Mouse (Mus musculus) heart, postnatal 4 days (tissue): ENCODE measurements around the gene Cbl. TPM values are rescaled to one million over a fixed set of nuclear protein-coding genes. Genes with fewer than 3 reads are reported as not detected.
"Not testable (repeated sequence)": the region's sequence is repeated elsewhere in the genome, so short reads cannot be mapped to it uniquely, and the experiment has no call there.

Experiments
- DNase-seq: peaks from one replicate; pipeline ENCODE4 v3.0.0; 2021
- total RNA-seq, 2 experiments: library from RNA; stranded (reverse); gene quantifications; 2 replicates each; pipeline ENCODE4 v1.2.3; 2021

Gene Cbl
- total RNA-seq, 2 experiments from 2014 or later: 28.5 to 28.8 TPM

DNA sequence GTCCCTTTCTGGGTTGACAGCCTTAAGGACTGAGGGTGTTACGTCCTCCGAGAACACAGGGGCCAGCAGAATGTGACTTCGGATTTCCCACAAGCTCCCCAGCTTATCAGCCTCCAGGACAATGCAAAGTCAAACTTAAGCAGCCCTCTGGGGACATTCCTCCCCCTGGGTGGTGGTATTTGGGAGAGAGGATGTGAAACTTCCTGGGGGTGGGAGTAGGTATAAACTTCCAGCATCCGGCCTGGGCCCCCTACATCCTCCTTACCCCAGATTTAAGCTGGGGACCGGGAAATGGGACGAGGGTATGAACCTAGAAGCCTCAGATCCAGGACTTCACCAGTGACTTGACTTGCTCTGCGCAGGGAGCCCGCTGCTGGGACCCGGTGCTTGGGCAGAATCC is 104.2 kb downstream of the Cbl start:
- peak; percentile 52 for DNase-seq

DNA sequence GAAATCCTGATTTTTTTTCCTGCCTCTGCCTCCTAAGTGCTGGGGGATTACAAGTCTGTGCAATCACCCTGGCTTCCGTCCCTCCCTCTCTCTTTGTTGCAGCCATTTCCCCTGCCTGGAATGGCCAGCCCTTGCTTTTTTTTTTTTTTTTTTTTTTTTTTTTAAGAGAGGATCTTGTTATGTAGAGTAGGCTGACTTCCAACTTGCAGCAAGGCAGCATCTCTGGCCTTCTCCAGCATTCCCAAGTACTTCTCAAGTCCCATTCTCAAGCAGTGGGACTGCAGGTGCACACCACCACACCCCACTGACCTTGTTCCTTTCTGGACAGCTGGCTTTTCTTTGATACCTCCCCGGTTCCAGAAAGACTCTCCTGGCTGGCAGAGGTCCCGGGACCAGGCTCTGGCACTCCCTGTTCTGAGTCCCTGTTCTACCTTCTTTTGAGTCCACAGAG is 106.5 kb downstream of the Cbl start:
- DNase-seq: no peak

DNA sequence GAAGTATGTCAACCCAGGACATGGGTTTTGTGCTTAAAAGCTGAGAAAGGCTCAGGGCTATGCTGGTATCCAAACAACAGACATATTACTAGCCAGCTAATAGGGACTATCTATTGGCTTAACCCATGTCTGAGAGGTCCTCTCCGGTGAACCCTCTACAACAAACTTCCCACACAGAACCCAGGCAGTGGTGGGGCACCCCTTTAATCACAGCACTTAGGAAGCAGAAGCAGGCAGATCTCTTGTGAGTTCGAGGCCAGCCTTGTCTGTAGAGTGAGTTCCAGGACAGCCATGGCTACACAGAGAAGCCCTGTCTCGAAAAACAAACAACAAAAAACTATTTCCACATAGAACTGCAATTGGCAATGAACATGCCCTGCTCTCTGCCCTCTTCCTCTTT is 107.1 kb downstream of the Cbl start:
- no peak for DNase-seq

DNA sequence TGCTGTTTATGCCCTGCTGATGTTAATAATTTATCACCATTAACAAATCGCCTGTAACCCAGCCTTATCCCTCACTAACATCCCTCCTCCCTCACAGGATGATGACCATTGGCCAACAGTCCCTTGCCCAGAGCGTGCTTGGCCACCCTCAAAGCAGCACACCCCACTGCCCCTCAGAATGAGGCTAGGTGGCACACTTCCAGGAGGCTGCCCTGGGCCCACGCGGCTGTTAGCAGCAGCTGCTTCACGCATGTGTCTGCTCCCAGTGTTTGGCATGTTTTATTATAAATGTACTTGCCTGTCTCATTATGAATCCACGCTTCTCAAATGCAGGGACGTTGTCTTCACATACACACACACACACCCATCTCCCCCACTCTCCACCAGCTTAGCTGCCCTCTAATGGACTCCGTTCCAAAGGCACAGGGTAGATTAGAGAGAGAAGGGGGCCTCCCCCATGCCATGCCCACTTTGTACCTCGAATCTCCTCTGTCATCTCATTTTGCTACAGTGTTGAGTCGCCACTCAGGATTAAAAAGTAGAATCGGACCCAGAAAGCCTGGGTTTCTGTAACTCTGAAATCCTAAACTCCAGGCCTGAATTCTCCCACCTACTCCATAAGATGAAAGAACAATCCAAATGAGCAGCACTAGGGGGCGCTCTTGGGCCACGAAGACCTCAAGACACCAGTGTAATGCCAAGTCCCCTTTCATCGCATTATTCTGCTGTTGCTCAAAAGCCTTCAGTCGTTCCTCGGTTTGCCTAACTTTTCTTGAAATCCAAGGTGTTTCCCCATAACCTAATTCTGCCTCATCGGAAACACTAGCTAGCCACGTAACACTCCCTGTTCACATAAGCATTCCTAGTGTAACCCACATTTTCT is 108.1 kb downstream of the Cbl start:
- peak; percentile 92 for DNase-seq

DNA sequence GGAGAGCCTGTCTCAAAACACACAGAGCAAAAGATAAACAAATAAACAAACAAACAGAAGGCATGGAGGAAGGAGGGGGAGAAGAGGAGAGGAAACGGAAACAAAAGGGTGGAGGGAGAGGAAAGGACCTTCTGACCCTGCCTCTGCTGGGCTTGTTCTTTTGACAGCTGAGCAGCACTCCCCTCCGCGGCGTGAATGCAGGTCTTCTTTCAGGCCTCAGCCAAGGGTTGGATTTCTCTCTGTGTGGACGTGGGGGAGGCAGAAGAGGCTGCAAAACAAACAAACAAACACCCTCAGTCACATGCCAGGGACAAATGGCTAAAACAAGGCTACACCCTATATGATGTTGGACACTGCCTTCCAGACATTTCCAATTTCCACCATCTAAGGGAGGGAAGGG is 108.8 kb downstream of the Cbl start:
- no peak for DNase-seq

DNA sequence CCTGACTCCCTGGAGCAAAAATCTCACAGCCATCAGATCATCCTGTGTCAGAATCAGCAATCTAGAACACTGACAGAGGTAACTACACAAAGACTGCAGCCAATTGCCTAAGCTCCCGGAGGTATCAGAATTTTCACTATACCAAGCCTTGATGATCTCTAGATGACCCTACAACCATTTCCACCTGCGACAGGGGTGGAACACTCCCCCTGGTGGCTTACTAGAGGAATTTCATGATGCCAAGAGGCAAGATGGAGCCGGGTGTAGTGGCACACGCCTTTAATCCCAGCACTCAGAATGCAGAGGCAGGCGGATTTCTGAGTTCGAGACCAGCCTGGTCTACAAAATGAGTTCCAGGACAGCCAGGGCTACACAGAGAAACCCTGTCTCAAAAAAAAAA is 109.5 kb downstream of the Cbl start:
- DNase-seq: no peak

DNA sequence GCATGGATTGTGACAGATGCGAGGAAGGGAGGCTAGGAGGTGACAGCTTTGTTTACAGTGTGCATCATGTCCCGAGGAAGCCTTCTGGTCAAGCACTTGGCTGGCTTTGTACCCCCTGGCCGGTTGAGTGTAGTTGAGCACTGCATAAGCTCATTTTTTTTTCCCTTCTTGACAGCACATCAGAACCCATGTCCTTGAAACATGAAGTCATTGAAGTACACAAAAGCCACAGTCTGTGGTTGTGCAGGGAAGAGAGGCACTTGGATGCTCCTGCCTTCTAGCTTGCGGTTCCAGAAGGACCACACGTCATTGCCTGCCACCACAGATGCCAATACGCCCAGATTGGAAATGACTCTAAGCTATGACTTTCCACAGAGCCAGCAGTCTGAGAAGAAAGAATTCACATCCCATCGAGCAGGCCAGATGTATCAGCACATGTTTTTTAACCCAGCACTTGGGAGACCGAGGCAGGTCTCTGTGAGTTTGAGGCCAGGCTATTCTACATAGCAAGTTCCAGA is 113.8 kb downstream of the Cbl start:
- DNase-seq: no peak

GRCm38 (mm10) chr9:44119011-44119410 is 114.8 kb downstream of the Cbl start:
- no peak for DNase-seq

DNA sequence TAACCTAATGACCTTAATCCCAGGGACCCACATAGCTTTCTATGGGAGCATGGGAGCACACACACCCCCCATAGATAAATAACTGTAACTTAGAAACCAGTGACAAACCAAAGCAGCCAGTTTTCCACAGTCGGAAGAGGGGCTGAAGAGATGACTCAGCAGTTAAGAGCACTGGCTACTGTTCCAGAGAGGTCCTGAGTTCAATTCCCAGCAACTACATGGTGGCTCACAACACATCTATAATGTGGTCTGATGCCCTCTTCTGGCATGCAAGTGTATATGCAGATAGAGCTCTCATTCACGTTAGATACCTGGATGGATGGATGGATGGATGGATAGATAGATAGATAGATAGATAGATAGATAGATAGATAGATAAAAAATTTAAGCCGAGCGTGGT is 117.7 kb downstream of the Cbl start:
- no peak for DNase-seq

- no peak for DNase-seq
These were observed 118.2 kb downstream of the Cbl start for GRCm38 (mm10) chr9:44115599-44115998.

GRCm38 (mm10) chr9:44114453-44114852 is 119.4 kb downstream of the Cbl start:
- DNase-seq: no peak

GRCm38 (mm10) chr9:44113105-44113789 is 120.6 kb downstream of the Cbl start, which contains the start of the genes Gm49380 and Rnf26:
Gene Gm49380 (minus strand): TSS chr9:44113500.
Gene Rnf26 (minus strand): TSS chr9:44113517.
- DNase-seq: peak; percentile 97

GRCm38 (mm10) chr9:44111909-44112308 is 121.9 kb downstream of the Cbl start:
- DNase-seq: not testable (repeated sequence)

- DNase-seq: peak; percentile 86
These were observed 124.3 kb downstream of the Cbl start for GRCm38 (mm10) chr9:44109360-44110095.

DNA sequence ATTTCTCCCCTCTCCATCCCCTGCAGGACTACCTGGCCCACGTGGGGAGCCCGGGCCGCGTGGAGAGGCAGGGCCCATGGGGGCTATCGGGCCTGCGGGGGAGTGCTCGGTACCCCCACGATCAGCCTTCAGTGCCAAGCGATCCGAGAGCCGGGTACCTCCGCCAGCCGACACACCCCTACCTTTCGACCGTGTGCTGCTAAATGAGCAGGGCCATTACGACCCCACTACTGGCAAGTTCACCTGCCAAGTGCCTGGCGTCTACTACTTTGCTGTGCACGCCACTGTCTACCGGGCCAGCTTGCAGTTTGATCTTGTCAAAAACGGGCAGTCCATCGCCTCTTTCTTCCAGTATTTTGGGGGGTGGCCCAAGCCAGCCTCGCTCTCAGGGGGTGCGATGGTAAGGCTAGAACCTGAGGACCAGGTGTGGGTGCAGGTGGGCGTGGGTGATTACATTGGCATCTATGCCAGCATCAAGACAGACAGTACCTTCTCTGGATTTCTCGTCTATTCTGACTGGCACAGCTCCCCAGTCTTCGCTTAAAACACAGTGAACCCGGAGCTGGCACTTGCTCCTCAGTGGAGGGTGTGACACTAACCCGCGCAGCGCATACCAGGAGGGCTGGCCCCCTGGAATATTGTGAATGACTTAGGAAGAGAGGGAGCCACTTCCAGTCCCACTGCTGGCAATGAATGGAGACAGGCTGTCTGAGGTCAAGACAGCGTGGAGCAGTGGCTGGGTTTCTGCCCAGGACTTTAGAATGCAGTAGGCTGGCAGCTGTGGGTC is 125.4 kb downstream of the Cbl start:
- no peak for DNase-seq

GRCm38 (mm10) chr9:44107557-44108179 is 126.2 kb downstream of the Cbl start:
- DNase-seq: peak; percentile 75

DNA sequence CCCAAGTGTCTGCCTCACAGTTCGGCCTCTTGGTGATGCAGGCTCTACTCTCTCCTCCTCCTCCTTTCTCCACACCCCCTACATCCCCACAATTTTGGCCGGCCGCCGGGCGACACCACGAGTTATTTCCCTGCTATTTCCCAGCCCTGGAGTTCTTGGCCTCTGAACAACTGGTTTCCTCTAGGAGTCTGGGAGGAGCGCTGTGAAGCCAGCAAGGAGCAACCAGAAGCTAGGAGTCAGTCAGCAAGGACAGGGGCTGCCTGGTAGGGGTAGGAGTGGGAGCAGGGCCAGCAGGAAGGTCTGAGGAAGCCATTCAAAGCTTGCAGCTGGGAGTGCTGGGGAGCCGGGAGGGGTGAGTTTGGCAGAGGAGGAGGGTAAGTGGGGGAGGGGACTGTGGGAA is 126.7 kb downstream of the Cbl start, which contains the start of gene C1qtnf5:
TSS of gene C1qtnf5 (plus strand) at position 136 of the 400 bp plus-strand sequence.
- DNase-seq: peak; percentile 94

- no peak for DNase-seq
These were observed 127.3 kb downstream of the Cbl start for GRCm38 (mm10) chr9:44106596-44106995.

DNA sequence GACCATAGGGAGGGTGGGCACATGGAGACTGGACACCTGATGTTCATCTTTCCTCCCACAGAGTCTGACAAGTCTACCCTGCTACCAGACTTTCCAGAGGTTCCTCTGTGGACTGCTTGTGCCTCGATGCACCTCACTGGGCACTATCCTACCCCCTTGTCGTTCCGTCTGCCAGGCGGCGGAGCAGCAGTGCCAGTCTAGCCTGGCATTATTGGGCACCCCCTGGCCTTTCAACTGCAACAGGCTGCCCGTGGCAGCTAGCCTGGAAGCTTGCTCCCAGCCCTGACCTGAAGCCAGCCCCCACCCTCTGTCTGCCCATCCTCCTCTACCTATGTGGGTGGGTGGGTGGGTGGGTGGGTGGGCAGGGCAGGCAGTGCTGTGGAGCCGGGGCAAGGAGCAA is 127.7 kb downstream of the Cbl start:
- no peak for DNase-seq

DNA sequence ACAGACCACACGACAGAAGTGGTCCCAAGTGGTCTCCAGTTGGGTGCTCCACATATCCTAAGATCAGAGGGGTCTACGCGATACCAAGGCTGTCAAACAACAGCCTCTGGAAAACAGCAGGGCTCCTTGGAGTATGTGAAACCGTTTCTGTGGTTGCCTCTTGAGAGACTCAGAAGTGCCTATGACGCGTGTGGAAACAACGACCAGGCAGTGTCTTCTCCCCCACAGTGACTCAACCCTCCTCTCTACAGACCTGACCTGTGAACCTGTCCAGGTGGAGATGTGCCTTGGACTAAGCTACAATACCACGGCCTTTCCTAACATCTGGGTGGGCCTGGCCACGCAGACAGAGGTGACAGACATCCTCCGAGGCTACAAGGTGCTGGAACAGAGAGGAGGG is 128.1 kb downstream of the Cbl start:
- DNase-seq: no peak

DNA sequence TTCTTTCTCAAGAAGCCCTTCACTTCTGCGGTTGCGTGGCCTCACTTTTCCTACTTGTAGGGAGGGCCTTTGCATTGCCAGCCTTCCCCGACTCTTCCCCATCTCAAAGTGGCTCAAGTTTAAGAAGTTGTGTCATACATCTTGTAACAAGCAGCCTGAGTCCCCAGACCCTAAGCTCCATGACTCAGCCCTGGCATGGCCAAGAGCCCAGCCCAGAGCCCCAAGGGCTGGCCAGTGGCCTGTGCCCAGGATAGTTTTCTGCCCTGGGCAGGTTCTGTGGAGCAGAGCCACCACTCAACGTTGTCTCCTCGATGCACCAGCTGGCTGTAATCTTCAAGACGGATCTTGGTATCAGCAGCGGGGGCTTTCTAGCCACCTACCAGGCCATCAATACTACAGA is 129.0 kb downstream of the Cbl start:
- no peak for DNase-seq
